Mouse (Mus musculus): Measurements from ENCODE around the gene Olfr1351.

- TF ChIP-seq POLR2A (IDR thresholded peaks at IDR 0.05; ENCODE audit: control insufficient read depth, extremely low read depth, insufficient read depth, low read length, poor library complexity) (no peak), CTCF (IDR thresholded peaks at IDR 0.05; ENCODE audit: borderline replicate concordance, control insufficient read depth, extremely low read depth, insufficient read depth, low read length, poor library complexity) (no peak)
These were observed 31.5 kb upstream of the Olfr1351 start, which contains the start of gene Olfr1352 for GRCm38 (mm10) chr10:78980750-78981149.
